Mouse (Mus musculus) brain, embryonic 18.5 days (tissue): ENCODE data around the gene Elovl2.
A peak's percentile ranks its signal among the peaks of the same experiment; 100 is the strongest.
"Not testable (repeated sequence)": the region's sequence is repeated elsewhere in the genome, so short reads cannot be mapped to it uniquely, and the experiment has no call there.

Source experiments
- DNase-seq: peaks from one replicate; pipeline ENCODE4 v3.0.0-alpha.2; 2012; ENCODE audit warnings: low read depth, low spot score

Gene Elovl2

DNA sequence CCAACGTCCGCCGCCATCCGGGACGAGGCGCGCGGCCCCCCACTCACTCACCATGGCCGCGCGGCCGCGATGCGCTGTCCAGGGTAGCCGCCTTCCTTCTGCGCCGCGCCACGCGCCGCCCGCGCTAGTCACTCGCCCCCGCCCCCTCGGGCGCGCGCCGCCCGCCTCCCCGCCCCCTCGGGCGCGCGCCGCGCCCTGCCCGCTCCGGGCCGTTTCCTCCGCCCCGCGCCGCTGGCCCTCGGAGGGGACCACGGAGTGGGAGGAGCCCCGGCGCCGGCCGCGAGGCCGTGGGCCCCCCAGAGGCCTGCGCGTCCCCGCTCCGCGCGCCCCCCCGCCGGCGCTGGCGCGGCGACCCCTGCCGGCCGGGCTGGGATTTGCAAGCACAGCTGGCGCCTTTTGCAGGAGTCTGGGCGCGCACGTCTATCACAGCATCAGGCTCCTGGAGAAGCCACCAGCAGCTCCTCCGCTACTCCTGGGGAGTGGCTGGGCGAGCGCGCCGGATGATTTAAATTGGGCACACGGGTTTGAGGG lies at the start of gene Elovl2:
Elovl2 (minus strand) TSS at position 102 of the 531 bp plus-strand sequence.
- no peak for DNase-seq

DNA sequence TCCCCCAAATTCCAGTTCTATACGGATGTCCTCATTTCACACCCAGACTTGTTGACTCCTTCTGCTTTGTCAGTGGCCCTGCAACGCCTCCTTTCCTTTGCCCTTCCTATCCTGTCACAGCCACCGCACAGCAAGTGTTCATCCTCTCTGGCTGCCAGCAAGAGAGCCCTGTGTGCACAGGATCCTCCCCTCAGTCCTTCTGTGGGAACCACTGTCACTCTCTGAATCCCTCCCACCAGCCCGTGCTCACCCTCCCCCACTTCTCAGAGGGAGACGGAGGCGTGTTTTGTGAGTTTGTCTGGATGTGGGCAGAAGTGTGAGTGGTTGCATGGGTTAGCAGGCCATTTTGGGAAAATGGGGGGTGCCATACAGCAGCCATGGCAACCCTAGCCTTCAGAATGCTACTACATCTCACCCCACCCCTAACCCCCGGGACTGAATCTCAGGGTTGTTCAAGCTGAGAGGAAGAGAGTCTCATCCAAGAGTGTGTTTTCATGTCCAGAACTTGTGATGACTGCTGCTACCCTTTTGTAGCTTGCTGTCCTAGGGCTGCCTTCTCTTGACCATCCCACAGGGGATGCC lies 47.7 kb upstream of the Elovl2 start:
- no peak for DNase-seq

GRCm38 (mm10) chr13:41263304-41264006 lies 43.2 kb upstream of the Elovl2 start:
- no peak for DNase-seq

GRCm38 (mm10) chr13:41261617-41262016 lies 41.4 kb upstream of the Elovl2 start:
- not testable (repeated sequence) for DNase-seq

DNA sequence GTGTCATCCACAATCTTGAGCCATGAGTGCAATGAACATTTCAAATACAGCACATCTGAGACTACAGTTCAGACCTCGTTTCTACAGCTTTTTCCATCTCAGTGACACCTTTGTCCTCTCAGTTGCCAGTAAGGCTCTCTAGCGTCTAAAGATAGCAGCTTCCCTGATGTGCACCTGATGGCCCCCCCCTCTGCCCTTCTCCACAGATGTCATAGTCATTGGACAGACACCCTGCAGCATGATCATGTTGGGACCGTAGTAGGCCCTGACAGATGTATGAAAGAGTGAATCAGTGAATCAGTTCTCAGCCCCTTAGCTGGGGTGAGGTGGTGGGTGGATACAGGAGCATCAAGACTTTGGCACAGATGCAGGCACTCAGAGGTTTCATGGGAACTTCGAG lies 37.6 kb upstream of the Elovl2 start:
- no peak for DNase-seq

GRCm38 (mm10) chr13:41256962-41257361 lies 36.8 kb upstream of the Elovl2 start:
- DNase-seq: no peak

GRCm38 (mm10) chr13:41256126-41256525 lies 35.9 kb upstream of the Elovl2 start:
- no peak for DNase-seq

DNA sequence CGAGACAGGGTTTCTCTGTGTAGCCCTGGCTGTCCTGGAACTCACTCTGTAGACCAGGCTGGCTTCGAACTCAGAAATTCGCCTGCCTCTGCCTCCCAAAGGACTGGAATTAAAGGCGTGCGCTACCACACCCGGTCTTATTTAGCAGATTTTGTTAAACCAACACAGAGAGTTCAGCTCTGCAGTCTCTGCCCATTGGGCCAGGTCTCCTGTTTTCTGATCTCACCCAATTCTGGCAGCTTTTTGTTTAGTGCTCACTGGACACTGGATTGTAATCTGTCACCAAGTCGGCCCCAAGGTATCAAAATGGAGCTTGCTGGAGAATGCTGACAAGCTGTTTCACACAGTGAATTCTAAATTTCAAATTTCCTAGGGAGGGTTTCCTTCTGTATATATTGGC lies 32.5 kb upstream of the Elovl2 start:
- no peak for DNase-seq

DNA sequence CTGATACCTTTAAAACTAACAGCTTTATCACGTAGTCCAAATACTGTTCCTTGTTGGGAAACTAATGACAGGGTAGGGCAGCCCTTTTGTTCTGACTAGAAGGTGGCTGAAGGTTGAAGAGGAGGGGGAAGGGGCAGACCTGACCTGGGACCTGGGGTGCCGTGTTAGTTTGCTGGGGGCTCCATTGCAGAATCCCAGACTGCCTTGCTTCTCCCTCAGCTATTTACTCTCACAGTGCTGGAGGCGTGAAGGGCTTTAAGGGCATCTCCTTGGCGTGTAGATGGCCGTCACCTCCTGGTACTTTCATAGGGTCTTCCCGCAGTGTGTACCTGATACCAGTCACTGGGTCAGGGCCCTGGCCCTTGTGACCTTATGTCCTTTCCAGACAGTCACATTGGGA lies 31.9 kb upstream of the Elovl2 start:
- DNase-seq: no peak

GRCm38 (mm10) chr13:41251667-41252066 lies 31.5 kb upstream of the Elovl2 start:
- DNase-seq: no peak

DNA sequence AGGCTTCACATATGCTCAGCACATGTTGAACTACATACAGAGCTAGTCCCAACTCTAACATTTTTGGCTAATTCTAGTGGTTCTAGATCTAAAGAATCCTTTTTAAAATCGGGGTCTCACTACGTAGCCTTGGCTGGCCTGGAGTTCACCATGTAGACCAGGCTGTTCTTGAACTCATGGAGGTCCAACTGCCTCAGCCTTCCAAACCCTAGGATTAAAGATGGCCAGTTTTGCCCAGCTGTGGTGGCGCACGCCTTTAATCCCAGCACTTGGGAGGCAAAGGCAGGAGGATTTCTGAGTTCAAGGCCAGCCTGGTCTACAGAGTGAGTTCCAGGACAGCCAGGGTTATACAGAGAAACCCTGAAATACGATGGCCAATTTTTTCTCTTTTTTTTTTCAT lies 31.0 kb upstream of the Elovl2 start:
- DNase-seq: not testable (repeated sequence)

DNA sequence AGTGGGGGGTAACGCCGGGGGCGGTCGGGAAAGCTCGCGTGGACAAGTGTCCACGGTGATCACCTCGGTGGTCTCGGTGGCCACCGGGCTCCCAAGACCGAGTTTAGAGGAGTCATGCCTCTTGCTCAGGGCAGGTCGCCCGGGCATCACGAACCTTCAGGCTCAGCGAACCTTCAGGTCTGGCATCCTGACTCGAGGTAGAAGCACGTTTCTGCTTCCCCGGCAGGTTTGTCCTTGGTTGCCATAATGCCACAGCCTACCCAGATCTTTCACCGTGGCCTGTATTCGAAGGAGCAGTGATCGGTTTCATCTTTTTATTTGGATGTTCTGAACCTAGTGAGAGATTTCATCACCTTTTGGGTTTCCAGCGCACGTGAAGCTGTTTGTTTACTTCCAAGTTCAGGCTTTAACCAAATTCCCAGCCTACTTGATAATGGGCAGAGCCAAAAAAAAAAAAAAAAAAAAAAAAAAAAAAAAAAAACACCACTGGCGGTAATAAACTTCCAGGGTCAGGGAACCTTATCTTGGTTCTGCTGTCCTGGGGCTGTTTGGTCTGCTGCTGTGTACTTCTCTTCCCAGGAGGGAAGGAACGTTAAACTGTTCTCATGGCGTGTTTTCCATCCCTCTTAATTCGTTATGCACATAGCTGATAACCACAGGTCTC lies 30.2 kb upstream of the Elovl2 start:
- DNase-seq: no peak

DNA sequence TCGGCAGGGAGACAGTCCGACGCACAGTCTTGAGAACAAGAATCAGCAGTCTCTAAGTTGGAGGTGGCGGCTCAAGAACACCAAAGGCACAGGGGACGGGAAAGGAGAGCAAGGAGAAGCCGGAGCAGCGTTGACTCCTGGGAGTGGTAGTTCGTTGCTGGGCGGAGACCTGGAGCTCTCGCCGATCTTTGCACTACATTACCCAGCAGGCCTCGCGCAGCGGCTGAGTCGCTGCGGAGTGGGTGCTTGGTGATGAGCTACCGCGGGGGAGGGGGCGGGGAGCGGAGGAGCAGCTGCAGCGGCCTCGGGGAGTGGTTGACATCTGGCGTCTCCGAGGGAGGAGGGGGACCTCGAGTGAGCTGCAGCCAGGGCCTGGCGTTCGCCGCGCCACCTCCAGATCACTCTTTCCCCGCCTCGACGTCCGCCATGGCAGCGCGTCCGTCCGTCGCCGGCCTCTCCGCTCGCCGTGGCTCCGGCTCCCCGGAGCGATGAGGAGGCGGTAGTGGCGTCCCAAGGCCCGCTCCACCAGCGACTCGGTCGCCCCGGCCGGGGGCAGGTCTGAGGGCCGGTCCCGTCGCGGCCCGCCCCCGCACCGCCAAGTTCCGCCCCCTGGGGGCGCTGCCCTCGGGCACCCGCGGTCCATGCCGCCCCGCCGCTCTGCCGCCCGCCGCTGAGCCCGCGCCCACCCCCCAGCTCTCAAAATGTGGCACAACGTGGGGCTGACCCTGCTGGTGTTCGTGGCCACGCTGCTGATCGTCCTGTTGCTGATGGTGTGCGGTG lies 29.5 kb upstream of the Elovl2 start, which contains the start of gene Smim13:
Smim13 (plus strand) TSS at position 307 of the 780 bp plus-strand sequence.
- DNase-seq: peak; percentile 95

GRCm38 (mm10) chr13:41248751-41249520 lies 28.7 kb upstream of the Elovl2 start:
- DNase-seq: no peak

DNA sequence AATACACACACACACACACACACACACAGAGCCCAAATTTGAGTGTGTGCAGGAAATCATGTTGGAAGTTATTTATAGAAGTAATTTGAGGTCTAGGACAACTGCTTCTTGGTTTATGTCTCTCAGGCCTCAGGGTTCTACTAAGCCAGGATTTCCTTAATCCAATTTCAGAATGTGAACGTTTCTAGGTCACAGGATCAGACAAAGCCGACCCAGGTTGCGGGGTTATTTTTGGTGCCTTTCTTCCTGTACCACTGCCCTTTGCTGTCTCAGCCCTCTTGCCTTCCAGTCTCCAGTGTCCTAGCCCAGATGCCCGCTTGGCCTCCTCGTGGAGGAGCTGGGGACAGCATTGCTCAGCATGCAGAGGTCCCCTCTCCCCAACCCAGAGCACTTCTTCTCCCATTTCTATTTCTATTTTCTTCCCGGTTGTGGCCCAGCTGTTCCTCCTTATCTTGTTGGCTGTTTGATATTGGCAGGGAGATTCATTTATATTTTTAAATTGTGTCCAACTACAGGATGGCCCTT lies 24.2 kb upstream of the Elovl2 start:
- no peak for DNase-seq

GRCm38 (mm10) chr13:41241557-41241956 lies 21.4 kb upstream of the Elovl2 start:
- DNase-seq: no peak

- DNase-seq: peak; percentile 70
Observed at GRCm38 (mm10) chr13:41238805-41239130, 18.6 kb upstream of the Elovl2 start.

GRCm38 (mm10) chr13:41238035-41238804 lies 18.0 kb upstream of the Elovl2 start:
- no peak for DNase-seq

- no peak for DNase-seq
Observed at GRCm38 (mm10) chr13:41235845-41236741, 15.9 kb upstream of the Elovl2 start.
